Mouse (Mus musculus) neutrophil, adult 83 days (primary cell): ENCODE results near the gene Tmem158. TPM values are rescaled to one million over a fixed set of nuclear protein-coding genes. Genes with fewer than 3 reads are reported as not detected.

Experiments
- total RNA-seq, 2 experiments: library from RNA; stranded (reverse); gene quantifications; one replicate each; pipeline ENCODE4 v1.2.4; 2023

Tmem158 gene
- under 1 TPM in 1 of 2 experiments, not detected in 1; 0.20 TPM for total RNA-seq

DNA sequence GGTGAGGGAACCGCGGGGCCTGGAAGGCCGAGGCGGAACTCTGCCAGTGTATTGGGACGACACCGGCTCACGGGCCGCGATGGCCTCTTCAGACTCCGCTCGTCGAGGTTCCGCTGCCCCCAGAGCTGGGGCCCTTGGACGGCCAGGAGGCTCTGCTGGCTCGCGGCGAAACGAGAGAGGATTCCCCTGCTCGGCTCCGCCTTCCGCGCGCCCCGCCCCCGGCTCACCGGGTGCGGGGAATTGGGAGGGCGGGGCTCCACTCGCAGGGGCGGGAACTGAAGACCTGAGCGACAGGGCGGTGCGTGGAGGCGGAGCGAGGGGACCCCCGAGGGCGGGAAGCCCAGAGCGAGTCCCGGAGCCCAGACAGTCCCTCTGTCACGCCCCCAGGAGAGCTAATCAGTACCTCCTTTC is at the start of gene Tmem158:
TSS of gene Tmem158 (minus strand) at position 154 of the 411 bp plus-strand sequence.

DNA sequence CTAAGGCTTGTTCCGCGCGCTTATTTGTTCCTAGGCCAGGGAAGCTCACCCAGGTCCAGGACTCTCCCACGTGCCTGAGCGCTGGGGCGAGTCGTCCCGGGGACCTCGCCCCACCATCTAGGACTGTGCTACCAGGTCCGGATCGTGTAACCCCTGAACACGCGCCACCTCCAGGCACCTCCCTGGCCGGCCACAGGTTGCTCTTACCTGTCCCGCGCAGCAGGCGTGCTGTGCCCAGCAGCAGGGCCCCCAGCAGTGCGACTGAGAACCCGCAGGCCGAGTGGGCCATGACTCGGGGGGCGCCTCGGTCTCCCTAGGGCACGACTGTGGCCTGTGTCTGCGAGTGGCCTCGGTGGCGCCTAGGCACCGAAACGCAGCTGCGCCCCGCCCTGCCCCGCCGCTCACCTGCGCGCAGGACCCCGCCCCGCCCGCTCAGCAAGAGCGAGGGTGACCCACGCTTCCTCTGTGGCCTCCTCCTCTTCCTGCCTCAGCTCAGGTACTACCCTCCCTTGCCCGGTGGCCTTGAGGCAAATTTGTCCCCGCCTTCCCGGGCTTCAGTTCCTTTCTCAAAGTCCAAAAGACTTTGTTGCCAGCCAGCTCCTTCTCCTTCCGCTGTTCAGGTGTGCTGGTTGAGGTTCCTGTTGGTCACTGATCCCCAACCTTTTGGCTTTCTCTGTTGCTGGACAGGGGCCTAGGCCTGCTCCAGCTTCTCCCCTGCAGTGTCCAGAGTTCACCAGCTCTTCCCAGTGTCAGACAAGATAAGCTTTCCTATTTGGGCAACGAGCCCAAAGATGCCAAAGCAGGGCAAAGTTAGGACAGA is 44.7 kb downstream of the Tmem158 start, which contains the start of gene Cdcp1:
TSS of gene Cdcp1 (minus strand) at position 418 of the 820 bp plus-strand sequence.

Other genes with a start within 250 kb of the Tmem158 start
- 1 to 10 TPM; 3.2 to 4.1 TPM for gene Tmem42, start 239.4 kb downstream of the Tmem158 start, total RNA-seq
- gene Tgm4, start 226.0 kb downstream of the Tmem158 start, total RNA-seq, result not detected
- gene Zdhhc3, start 147.6 kb downstream of the Tmem158 start, total RNA-seq, result 100 to 1,000 TPM; 102 to 105 TPM
- gene Exosc7, start 147.5 kb downstream of the Tmem158 start, total RNA-seq, result 10 to 100 TPM; 30.7 to 32.1 TPM
- gene Clec3b, start 109.8 kb downstream of the Tmem158 start, total RNA-seq, result not detected
- gene Cdcp1, start 44.7 kb downstream of the Tmem158 start, total RNA-seq, result not detected
- 100 to 1,000 TPM; 280 to 370 TPM for gene Lars2, start 106.2 kb upstream of the Tmem158 start, total RNA-seq
- 10 to 100 TPM; 33.5 to 38.8 TPM for gene Limd1, start 217.9 kb upstream of the Tmem158 start, total RNA-seq